Mouse (Mus musculus): ENCODE measurements around the gene Cad.

DNA sequence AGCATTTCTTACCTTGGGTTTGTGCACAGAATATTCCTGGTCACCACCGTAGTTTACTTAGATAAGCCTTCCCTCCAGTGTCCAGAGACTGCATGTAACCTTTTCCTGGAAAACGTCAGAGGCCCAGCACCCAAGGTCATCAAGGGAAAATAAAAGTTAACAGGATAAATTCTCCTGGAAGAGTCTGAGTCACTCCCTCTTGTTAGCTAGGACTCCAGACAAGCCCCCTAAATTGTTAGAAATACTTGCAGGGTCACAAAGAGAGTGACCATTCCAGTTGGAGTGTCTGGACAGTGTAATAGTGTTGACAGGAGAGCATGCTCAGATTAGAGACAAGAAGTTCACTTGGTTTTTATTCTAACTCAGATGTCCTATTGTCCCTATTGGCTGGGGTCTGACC lies 38.7 kb upstream of the Cad start:
- no peak for TF ChIP-seq ZNF384 (IDR thresholded peaks at IDR 0.05; ENCODE audit: low read depth, low read length)
- TF ChIP-seq SIN3A (IDR thresholded peaks at IDR 0.05; ENCODE audit: low read length), result no peak
- no peak for TF ChIP-seq USF1 (IDR thresholded peaks at IDR 0.05; ENCODE audit: low read depth, low read length)
- no peak for TF ChIP-seq CTCF (conservative IDR thresholded peaks at IDR 0.05 in 1 of 2, IDR thresholded peaks at IDR 0.05 in 1 of 2; ENCODE audit: low read depth in 2 of 2, low read length in 2 of 2)
- TF ChIP-seq TBP (conservative IDR thresholded peaks at IDR 0.05; ENCODE audit: low read depth, low read length), result no peak
- no peak for TF ChIP-seq MAZ (IDR thresholded peaks at IDR 0.05; ENCODE audit: low read depth, low read length)
- no peak for TF ChIP-seq POLR2A (IDR thresholded peaks at IDR 0.05; ENCODE audit: low read depth, low read length)
- no peak for TF ChIP-seq ZKSCAN1 (IDR thresholded peaks at IDR 0.05; ENCODE audit: borderline replicate concordance, low read depth, low read length)
- TF ChIP-seq KAT2A (IDR thresholded peaks at IDR 0.05; ENCODE audit: insufficient replicate concordance, low read length), result no peak
- no peak for TF ChIP-seq MAX (IDR thresholded peaks at IDR 0.05; ENCODE audit: low read length)
- no peak for TF ChIP-seq EP300 (IDR thresholded peaks at IDR 0.05; ENCODE audit: low read length)
- TF ChIP-seq RAD21 (IDR thresholded peaks at IDR 0.05; ENCODE audit: low read depth, low read length), result no peak
- TF ChIP-seq MEF2A (IDR thresholded peaks at IDR 0.05; ENCODE audit: borderline replicate concordance, low read depth, low read length), result no peak
- no peak for TF ChIP-seq TCF12 (IDR thresholded peaks at IDR 0.05; ENCODE audit: low read depth, low read length)

Measured in CH12.LX (cell line).